Mouse (Mus musculus) kidney, adult 9 months (tissue): Measurements from ENCODE around the gene Zfp385a.

Experiments
- DNase-seq: peaks from one replicate; pipeline ENCODE4 v3.0.0; 2022

Gene Zfp385a

DNA sequence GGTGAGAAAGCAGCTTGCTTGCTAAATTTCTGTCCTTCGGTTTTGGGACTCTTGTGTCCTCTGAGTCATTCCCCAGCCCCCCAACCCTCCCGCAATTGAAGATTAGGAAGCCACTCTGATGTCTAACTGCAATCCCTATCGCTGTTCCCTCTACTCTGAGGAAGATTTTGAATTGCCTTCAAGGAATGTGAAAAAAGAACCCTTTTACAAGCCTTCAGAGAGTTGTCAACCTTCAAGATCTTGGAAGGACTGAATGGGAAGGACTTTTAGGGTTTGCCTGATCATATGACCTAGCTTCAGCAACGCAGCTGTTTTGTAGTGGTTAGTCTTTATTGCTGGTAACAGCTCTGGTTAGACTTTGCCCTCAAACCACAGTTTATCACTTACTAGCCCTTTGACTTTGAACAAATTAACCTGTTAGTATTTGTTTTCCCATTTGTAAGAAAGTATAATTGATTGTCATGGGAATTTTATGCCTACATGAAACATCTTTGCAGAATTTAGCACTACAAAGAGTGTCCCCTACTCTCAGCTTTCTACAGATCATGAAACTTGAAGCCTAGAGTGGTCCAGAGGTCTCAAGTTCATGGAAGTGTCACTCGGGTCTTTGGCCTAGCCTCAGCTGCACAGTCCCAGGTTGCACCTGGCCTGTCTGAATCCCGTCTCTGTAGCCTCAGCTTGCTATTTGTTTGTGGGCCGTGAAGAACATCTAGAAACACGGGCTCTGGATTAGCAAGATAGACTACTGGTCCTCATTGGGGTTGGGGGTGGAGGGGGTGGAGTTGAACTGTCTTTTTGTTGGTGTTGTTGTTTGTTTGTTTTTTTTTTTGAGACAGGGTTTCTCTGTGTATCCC, 33.9 kb downstream of the Zfp385a start:
- peak; percentile 90 for DNase-seq

DNA sequence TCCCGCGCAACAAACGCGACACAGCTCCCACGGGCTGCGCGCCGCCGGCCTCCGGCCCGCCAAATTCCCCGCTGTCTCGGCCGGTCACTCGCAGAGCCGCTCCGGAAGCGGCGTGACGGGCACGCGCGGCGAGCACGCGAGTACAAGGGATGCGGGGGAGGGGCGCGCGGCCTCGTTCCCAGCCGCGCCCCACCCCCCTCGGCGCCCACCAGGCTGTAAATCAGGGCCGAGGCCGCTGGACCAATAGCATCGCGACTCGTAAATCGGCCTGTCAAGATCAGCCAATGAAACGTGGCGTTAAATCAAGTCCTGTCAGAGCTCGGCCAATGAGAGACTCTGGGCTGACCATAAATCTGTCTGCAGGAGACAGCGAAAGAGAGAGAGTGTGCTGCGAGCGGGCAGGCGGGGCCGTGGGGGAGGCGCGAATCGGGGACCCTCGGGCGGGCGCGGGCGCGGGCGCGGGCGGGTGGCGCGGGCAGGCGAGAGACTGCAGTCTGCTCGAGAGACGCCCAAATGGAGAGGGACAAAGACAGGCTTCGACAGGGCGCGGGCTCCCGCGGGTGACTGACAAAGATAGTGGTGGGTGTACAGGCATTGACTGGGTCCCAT, 34.7 kb downstream of the Zfp385a start:
- DNase-seq: peak; percentile 99

- peak; percentile 45 for DNase-seq
Observed at GRCm38 (mm10) chr15:103304616-103304969, 35.3 kb downstream of the Zfp385a start.

DNA sequence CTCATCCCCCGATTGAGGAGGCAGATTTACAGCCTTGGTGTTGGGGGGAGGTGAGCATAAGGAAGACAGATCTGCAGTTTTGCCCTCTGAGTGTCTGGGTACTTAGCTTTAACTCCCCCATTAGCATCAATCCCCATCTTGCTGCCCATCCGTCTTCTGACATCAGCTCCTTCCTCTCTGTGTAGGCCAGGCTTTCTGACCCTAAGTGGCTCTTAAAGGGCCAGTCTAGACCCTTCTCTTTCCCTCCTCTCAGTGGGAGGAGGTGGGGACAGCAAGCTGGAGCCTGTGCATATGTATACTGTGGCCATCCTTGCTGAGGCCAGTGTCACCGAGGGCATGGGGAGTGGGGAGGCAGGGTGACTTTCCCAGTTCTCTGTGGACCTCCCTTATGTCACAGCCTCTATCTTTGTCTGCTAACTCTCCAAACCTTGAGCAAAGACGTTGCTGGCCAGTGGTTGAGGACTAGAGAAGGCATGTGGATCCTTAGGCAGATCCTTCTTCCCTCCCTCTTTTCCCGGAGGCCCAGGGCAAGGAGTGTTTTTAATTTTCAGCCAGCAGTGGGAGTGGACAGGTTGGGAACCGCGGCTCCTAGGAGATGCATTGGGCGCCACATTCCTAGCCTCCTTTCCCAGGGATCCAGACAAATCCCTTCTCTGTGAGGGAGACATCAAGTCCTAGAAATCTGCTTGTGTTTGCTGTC, 35.8 kb downstream of the Zfp385a start:
- DNase-seq: peak; percentile 57

DNA sequence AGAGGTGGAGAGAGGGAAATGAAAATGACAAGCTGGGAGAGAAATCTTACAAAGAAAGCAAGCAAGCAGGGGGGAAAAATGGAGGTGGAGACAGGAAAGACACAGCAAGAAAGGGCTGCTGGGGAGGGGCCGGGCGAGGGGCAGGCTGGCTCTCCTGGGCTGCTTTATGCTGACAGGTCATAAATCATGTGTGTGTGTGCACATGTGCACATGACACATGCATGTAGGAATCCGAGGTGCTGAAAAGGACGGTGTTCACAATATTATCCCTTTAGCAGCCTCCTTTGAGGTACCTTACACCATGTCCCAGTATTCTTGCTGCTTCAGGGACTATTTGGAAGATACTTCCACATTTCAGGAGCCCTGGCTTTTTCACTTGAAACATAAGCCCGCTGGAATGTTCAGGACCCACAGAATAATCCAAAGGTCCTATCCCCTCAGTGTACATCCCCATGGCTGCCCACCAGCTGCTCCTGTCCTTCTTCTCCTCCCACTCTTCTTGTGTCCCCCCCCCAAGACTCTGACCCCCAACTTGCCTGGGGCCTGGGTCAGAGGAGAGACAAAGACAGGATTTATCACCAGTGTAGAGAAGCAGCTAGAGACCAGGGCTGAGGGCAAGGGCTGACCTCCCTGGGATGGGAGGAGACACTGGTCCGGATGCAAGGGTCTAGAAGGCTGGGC, 37.4 kb downstream of the Zfp385a start:
- DNase-seq: no peak

- no peak for DNase-seq
Observed at GRCm38 (mm10) chr15:103301547-103302340, 38.1 kb downstream of the Zfp385a start.

DNA sequence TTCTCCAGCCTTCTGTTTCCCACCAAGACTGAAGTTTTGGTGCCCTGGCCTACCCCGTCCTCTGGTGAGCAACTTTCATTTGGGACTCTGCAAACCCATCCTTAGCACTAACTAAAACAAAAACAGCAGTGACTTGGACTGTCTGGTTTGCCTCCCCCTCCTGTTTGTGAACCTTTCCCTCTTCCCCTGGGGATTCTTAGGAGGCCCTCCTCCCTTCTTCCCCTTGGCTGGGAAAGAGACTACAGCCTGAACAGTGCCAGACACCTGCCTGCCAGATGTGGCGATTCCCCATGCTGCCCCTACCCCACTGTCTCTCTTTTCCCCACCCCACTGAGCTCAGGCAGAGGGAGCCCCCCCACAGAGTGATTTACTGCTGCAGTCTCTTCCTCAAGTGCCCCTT, 38.8 kb downstream of the Zfp385a start:
- DNase-seq: no peak

DNA sequence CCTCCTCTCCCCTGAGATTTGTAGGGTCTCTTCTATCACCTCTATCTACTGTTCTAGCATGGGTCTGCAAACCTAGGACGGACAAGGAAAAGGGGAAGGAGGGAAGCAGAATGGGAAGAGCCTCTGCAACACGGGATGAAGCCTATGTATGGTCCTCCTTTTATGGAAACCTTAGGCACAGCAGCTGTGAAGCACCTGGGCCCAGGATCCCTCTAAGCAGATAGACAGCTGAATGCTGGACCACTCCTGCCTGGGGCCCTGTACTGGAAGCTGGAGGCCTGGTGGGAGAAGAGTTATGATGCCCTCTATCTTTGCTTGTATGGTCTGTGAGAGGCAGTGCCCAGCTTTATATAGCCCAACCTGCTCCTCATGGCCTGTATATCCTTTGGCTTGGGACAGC, 39.3 kb downstream of the Zfp385a start:
- no peak for DNase-seq

DNA sequence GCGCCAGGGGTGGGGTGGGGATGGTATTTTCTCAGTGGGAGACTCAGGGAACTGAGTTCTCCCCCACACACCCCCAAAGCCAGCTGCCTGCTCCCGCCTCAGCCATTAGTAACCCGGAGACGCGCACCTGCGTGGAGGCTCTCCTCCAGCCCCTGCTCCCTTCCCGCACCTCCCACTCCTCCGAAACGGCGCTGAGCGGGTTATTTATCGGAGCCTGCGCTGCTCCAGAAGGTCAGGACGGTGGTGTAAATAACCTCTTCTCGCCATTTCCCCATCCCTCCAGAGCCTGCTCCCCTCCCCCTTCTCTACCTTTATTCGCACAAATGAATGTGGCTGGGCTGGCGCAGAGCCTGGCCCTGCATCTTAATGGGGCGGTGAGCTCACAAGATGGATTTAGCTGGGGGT, 39.8 kb downstream of the Zfp385a start:
- DNase-seq: no peak

GRCm38 (mm10) chr15:103299644-103300043, 40.2 kb downstream of the Zfp385a start:
- DNase-seq: no peak

- DNase-seq: no peak
Observed at GRCm38 (mm10) chr15:103298861-103299616, 40.9 kb downstream of the Zfp385a start.

- DNase-seq: no peak
Observed at GRCm38 (mm10) chr15:103298026-103298425, 41.9 kb downstream of the Zfp385a start.

GRCm38 (mm10) chr15:103297313-103297712, 42.6 kb downstream of the Zfp385a start:
- DNase-seq: no peak

DNA sequence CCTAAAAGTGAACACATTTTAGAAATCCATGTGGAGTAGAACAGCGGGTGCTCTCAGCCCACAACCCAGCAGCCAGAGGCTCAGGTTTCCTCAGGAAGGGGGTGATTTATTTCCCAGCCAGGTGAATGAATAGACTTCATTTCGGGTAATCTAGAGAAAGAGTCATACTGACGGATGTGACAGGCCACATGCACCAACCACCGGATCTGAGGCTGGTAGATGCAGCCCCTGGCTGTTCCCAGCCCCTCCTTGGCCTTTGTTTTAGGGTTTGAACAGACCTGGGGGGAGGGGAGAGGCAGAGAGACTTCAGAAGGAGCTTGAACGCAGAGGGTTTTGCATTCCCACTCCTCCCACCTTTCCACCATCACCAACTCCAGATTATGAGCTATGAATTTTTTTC, 44.0 kb downstream of the Zfp385a start:
- DNase-seq: no peak

GRCm38 (mm10) chr15:103294649-103295048, 45.2 kb downstream of the Zfp385a start:
- DNase-seq: no peak

DNA sequence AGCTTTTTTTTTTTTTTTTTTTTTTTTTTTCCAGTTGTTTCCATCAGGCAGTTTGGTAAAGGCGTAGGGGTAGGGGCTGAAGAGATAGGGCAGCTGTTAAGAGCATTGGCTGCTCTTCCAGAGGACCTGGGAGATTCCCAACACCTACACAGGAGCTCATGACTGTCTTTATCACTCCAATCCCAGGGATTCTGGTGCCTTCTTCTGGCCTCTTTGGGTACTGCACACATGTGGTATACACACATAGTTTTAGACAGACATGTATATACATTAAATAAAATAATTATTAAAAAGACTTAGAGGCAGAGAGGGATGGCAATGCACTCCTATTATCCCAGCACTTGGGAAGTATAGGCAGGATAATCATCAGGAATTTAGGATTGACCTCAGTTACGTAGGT, 46.5 kb downstream of the Zfp385a start:
- DNase-seq: no peak

DNA sequence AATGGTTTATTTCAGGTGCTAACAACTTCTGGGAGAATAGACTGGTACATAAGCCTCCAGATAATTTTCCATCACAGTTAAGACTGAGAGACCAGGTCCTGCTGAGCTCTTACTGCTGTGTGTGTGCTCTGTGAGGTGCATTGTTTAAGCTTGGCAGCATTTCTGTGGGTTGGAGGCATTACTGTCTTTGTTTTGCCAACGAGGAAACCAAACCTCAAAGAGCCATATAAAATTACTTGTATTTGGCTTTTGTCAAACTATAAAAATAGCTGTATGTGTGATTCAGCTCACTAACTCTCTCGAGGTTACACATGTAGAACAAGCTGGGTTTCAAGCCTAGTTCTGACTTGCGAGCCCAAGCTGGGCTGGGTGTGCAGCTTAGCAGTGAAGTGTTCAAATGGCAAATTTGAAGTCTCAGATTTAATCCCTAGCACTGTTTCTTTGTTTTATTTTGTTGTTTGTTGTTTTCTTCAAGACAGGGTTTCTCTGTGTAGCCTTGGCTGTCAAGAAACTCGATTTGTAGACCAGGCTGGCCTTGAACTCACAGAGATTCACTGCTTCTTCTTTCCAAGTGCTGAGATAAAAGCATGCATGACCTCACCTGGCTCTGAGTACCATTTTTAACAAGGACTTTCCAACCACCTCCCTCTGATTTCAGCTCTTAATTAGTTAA, 47.1 kb downstream of the Zfp385a start:
- DNase-seq: no peak

DNA sequence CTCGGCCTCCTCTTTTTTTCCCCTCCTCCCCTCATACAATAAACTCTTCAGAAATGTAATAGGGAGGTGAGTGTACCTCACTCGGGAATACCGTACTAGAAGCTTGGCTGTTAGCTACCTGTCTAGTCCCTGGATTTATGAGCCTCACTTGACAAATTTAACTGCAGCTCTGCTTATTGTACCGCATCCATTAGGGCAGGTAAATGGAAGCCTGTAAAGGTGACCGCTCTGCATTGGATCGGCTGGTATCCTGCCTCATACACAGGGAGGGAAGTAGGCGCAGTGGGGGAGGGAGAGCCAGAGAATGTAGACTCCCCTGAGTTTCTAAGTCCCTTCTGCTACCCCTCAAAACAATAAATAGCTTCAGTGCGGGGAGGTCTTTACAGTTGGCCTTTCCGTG, 49.0 kb downstream of the Zfp385a start:
- DNase-seq: no peak

- no peak for DNase-seq
Observed at GRCm38 (mm10) chr15:103290417-103290816, 49.5 kb downstream of the Zfp385a start.

DNA sequence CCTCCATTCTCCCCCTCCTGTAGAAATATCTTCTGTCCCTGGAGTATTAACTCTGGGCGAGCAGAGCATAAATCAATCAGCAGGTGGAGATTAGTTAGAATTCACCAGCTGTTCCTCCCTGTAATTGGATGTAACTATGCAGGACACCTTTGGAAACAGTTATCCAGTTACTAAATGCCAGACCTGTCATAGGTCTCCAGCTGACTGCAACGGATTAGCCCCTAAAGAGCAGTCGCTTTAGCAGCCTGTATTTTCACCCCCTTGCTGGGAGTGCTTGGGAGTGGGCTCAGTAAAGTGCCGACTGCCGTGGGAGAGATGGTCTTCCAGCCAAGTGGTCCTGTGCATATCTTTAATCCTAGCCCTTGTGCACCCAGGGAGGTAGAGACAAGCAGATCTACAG, 50.3 kb downstream of the Zfp385a start:
- peak; percentile 38 for DNase-seq

DNA sequence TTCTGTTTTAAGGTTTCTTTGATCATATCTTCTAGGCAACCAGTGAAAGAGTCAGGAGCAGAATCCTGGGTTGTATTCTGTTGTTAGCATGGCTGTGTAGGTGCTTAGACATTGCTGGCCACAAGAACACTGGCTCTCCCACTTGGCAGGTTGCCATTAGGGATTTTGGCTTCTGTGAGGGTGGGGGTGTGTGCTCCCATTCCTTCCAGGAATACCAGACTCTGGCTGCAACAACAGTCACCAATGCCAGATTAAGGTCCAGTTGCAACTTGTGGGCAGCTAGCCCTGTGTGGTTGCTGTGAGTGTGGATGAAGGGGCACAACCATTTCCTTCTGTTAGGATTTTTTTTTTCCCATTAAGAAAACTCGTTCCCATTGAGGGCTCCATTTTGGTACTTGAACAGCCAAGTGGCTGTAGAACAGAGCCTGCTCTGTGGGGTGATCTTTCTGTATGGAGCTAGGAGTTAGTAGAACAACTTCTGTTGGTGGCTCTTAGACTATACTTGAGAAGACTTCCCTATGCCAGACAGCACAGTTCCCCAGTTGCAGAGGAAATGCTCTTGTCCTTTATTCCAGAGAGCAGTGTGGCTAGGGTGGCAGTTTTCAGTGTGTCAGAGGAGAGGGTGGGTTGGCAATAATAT, 54.0 kb downstream of the Zfp385a start:
- peak; percentile 60 for DNase-seq
